Mouse (Mus musculus) embryo, embryonic 9.5 days (tissue): ENCODE measurements around the gene Cct4.
A peak's percentile ranks its signal among the peaks of the same experiment; 100 is the strongest.

ENCODE experiments used
- DNase-seq: peaks from one replicate; pipeline ENCODE4 v3.0.0-alpha.2; 2017; ENCODE audit errors: extremely low spot score

Gene Cct4

GRCm38 (mm10) chr11:22982846-22983245 lies 7.5 kb upstream of the Cct4 start:
- DNase-seq, result no peak

- DNase-seq, result no peak
These were observed 4.8 kb upstream of the Cct4 start for GRCm38 (mm10) chr11:22985510-22985909.

- DNase-seq, result peak; percentile 55
These were observed 3.0 kb upstream of the Cct4 start for GRCm38 (mm10) chr11:22987357-22987756.

GRCm38 (mm10) chr11:22989786-22990185 lies 533 bp upstream of the Cct4 start:
- no peak for DNase-seq

- no peak for DNase-seq
These were observed 1.0 kb downstream of the Cct4 start for GRCm38 (mm10) chr11:22991218-22991835.

GRCm38 (mm10) chr11:22994271-22994670 lies 4.0 kb downstream of the Cct4 start:
- no peak for DNase-seq

- DNase-seq, result no peak
These were observed 5.1 kb downstream of the Cct4 start for GRCm38 (mm10) chr11:22995461-22995860.

GRCm38 (mm10) chr11:22998308-22998707 lies 8.0 kb downstream of the Cct4 start:
- DNase-seq, result no peak

GRCm38 (mm10) chr11:23005276-23005675 lies 15.0 kb downstream of the Cct4 start:
- DNase-seq, result no peak

- DNase-seq, result no peak
These were observed 16.8 kb downstream of the Cct4 start for GRCm38 (mm10) chr11:23007166-23007480.

GRCm38 (mm10) chr11:23007481-23008180 lies 17.3 kb downstream of the Cct4 start, which contains the start of gene Fam161a:
Fam161a (plus strand) TSS chr11:23007531.
- DNase-seq, result peak; percentile 82

GRCm38 (mm10) chr11:23008181-23008823 lies 18.0 kb downstream of the Cct4 start:
- DNase-seq, result peak; percentile 88

GRCm38 (mm10) chr11:23008824-23009200 lies 18.5 kb downstream of the Cct4 start:
- DNase-seq, result no peak

- DNase-seq, result no peak
These were observed 22.8 kb downstream of the Cct4 start for GRCm38 (mm10) chr11:23013096-23013495.

- DNase-seq, result no peak
These were observed 23.4 kb downstream of the Cct4 start for GRCm38 (mm10) chr11:23013580-23014294.

GRCm38 (mm10) chr11:23014996-23015395 lies 24.7 kb downstream of the Cct4 start:
- no peak for DNase-seq

GRCm38 (mm10) chr11:23017943-23018342 lies 27.6 kb downstream of the Cct4 start:
- no peak for DNase-seq

- no peak for DNase-seq
These were observed 29.9 kb downstream of the Cct4 start for GRCm38 (mm10) chr11:23020116-23020770.

- no peak for DNase-seq
These were observed 30.5 kb downstream of the Cct4 start for GRCm38 (mm10) chr11:23020841-23021240.

GRCm38 (mm10) chr11:23023155-23023554 lies 32.8 kb downstream of the Cct4 start:
- no peak for DNase-seq

GRCm38 (mm10) chr11:23024169-23024568 lies 33.9 kb downstream of the Cct4 start:
- DNase-seq, result no peak

GRCm38 (mm10) chr11:23028957-23029356 lies 38.6 kb downstream of the Cct4 start:
- DNase-seq, result no peak
